Mouse (Mus musculus) NIH3T3 (cell line): ENCODE results near the gene Zfp784.
"Not testable (repeated sequence)": the region's sequence is repeated elsewhere in the genome, so short reads cannot be mapped to it uniquely, and the experiment has no call there.

Experiments used
- DNase-seq: peaks from one replicate; pipeline ENCODE4 v3.0.0-alpha.2; 2012; ENCODE audit warnings: low read depth

The Zfp784 gene

GRCm38 (mm10) chr7:5020000-5020681 is 18.1 kb downstream of the Zfp784 start, which contains the start of the genes Zfp865 and Ccdc106:
Zfp865 (plus strand) TSS chr7:5020376.
Ccdc106 (plus strand) TSS chr7:5020553.
- peak; percentile 99 for DNase-seq

GRCm38 (mm10) chr7:5019576-5019975 is 18.7 kb downstream of the Zfp784 start:
- peak; percentile 41 for DNase-seq

- no peak for DNase-seq
Observed at GRCm38 (mm10) chr7:5017931-5018330, 20.3 kb downstream of the Zfp784 start.

- DNase-seq = no peak
Observed at GRCm38 (mm10) chr7:5017352-5017751, 20.9 kb downstream of the Zfp784 start.

- peak; percentile 19 for DNase-seq
Observed at GRCm38 (mm10) chr7:5016920-5017319, 21.3 kb downstream of the Zfp784 start.

- DNase-seq = peak; percentile 11
Observed at GRCm38 (mm10) chr7:5016057-5016456, 22.2 kb downstream of the Zfp784 start.

- peak; percentile 96 for DNase-seq
Observed at GRCm38 (mm10) chr7:5015118-5016001, 22.9 kb downstream of the Zfp784 start, which contains the start of gene Gm44973. Gm44973 (plus strand) TSS chr7:5015496.

- DNase-seq = peak; percentile 99
Observed at GRCm38 (mm10) chr7:5014251-5015117, 23.8 kb downstream of the Zfp784 start, which contains the start of the genes Zfp524 and Fiz1. Zfp524 (plus strand) TSS chr7:5014415. Fiz1 (minus strand) TSS chr7:5014697.

- DNase-seq = peak; percentile 17
Observed at GRCm38 (mm10) chr7:5012681-5013513, 25.3 kb downstream of the Zfp784 start.

DNA sequence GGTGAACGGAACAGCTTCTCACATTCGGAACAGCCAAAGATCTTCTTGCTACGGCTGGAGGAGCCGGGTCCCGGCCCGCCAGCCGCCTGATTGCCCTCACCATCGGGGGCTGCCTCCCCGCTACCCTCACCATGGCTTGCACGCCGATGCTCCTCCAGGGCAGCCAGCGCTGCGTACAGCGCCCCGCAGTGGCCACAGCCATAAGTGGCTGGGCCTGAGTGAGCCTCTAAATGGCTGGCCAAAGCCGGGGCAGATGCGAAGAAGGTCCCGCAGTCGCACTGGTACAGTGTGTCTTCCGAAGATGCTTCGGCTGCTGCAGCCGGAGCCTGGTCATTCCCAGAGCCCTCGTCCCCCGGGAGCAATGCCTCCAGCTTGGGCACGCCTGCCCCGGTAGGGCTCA is 30.0 kb downstream of the Zfp784 start:
- no peak for DNase-seq

DNA sequence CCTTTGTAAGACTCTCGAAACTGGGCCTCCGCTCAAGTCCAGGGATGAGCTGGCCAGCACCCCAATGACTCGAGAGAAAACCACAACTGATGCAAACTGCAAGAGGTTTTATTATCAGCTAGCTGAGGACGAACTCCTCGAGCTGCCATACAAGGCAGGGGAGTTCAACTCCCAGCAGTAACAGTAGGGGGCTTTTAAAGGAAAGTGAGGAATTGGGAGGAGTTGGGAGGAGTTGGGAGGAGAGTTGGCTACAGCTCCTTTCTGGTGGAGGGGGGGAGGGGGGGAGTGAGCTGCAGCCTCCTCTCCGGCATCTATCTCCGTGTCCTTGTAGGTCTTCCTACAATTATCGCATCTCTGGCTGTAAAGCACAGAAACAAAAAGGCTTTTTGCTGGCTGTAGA is 35.4 kb downstream of the Zfp784 start:
- DNase-seq = not testable (repeated sequence)

GRCm38 (mm10) chr7:4999876-5000275 is 38.4 kb downstream of the Zfp784 start:
- peak; percentile 58 for DNase-seq

GRCm38 (mm10) chr7:4996934-4997333 is 41.3 kb downstream of the Zfp784 start:
- DNase-seq = peak; percentile 56

- DNase-seq = peak; percentile 96
Observed at GRCm38 (mm10) chr7:4996003-4996895, 42.0 kb downstream of the Zfp784 start, which contains the start of gene Zfp579. Zfp579 (minus strand) TSS chr7:4996158.

- no peak for DNase-seq
Observed at GRCm38 (mm10) chr7:4995268-4996002, 42.8 kb downstream of the Zfp784 start.

DNA sequence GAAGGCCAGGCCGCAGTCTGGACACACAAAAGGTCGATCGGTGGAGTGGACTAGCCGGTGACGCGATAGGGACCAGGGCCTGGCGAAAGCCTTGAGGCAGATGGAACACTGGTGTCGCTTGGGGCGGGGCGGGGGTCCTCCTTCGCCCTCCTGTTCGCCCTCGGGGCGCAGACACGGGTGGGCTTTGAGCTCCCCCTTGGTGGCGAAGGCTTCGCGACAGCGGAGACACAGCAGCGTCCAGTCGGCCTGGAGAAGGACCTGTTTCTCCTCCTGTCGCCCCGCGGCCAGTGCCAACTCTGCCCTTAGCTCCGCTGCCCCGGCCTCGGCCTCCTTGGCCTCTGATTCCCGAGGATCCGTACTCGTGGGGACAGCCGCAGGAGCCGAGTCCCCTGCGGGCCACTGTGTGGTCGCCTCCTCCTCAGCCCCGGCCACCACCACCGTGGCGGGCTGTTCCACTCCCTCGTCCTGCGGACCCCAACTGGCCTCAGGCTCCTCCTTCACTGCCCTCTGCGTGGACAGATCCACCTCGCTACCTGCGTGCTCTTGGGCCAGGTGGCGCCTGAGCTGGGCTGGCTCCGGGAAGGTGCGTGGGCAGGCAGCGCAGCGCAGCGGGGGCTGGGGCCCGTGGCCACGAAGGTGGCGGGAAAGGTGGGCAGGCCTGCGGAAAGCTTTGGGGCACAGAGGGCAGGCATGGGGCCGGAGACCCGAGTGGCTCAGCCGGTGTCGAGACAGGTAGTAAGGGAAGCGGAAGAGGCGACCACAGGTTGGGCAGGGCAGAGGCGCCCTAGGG is 44.1 kb downstream of the Zfp784 start:
- no peak for DNase-seq

DNA sequence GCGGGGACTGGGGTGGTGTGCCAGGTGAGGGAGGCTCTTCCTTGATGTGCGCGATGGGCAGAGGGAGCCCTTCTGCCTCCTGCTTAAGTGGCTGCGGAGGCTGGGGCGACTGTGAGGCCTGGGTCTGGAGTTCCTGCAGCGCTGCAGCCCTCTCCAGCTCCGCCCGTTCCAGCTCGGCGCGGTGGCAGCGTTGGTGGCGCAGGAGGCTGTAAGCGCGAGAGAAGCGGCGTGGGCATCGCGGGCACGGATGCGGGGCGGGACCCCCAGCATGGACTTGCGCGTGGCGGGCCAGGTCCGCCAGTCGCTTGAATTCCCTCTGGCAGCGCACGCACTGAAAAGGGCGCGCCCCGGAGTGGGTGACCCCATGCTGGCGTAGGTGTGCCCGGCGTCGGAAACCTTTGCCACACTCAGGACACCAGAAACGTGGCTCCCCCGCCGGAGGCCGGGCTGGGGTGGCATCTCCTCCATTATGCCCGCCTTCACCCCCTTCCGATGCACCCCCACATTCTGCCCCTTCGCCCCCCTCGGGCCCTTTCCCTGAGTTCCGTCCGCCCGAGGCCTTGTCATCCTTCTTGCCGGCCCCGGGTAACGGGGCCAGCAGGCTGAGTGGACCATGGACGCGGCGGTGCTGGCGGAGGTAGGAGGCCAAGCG is 44.8 kb downstream of the Zfp784 start:
- DNase-seq = no peak

DNA sequence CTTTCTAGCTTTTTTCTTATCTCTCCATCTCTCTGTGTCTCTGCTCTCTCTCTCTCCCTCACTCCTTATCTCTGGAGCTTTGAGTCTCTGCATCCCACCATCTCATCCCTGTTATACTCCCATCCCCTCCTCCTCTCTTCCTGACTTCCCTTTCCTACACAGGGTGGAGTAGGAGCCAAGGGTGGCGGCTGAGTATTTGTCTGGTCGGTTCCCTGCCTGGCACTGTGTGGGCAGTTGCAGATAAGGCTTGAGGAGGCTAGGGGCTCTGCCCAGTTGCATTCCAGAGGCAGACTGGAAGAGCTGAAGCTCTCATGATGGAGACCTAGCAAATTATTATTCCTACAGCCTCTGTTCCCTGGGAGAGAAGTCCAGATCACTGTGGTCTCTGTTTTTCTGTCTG is 50.0 kb downstream of the Zfp784 start:
- DNase-seq = no peak
